Mouse (Mus musculus) limb, embryonic 11.5 days (tissue): ENCODE data around the gene Lnpk. TPM values are rescaled to one million over a fixed set of nuclear protein-coding genes. Genes with fewer than 3 reads are reported as not detected.

Experiments
- ATAC-seq: fragments of 200-750 bp; cut with Nextera tagmentation; 2 replicates; pipeline ENCODE4 v1.8.0; 2017; ENCODE audit warnings: low read depth; ENCODE audit not compliant: insufficient number of reproducible peaks, low FRiP score, low TSS enrichment
- DNase-seq: peaks from one replicate; pipeline ENCODE4 v3.0.0-alpha.2; 2015; ENCODE audit warnings: low spot score
- H3K27ac ChIP-seq: fragments of 300-500 bp; sonication (generic); replicated peaks from 2 replicates; pipeline ENCODE4 v1.5.1; 2014; ENCODE audit warnings: low read depth, mild to moderate bottlenecking, low read length
- H3K27me3 ChIP-seq: fragments of 300-500 bp; sonication (generic); 2 replicates; pipeline ENCODE4 v1.6.1; 2014; ENCODE audit warnings: mild to moderate bottlenecking, low read length, mixed read lengths; ENCODE audit not compliant: control insufficient read depth, insufficient read depth
- H3K36me3 ChIP-seq: fragments of 300-500 bp; sonication (generic); 2 replicates; pipeline ENCODE4 v1.6.1; 2014; ENCODE audit warnings: mild to moderate bottlenecking, low read length, moderate library complexity, mixed read lengths; ENCODE audit not compliant: control insufficient read depth, insufficient read depth
- H3K4me1 ChIP-seq: fragments of 300-500 bp; sonication (generic); 2 replicates; pipeline ENCODE4 v1.6.1; 2014; ENCODE audit warnings: low read length, mixed read lengths; ENCODE audit not compliant: control insufficient read depth, insufficient read depth
- H3K4me2 ChIP-seq: fragments of 300-500 bp; sonication (generic); 2 replicates; pipeline ENCODE4 v1.6.1; 2014; ENCODE audit warnings: low read depth, mild to moderate bottlenecking, moderate library complexity; ENCODE audit not compliant: severe bottlenecking
- H3K4me3 ChIP-seq: fragments of 300-500 bp; sonication (generic); 2 replicates; pipeline ENCODE4 v1.5.1; 2014; ENCODE audit warnings: low read depth, low read length
- H3K9ac ChIP-seq: fragments of 300-500 bp; sonication (generic); 2 replicates; pipeline ENCODE4 v1.6.1; 2014; ENCODE audit warnings: mild to moderate bottlenecking, low read length
- H3K9me3 ChIP-seq: fragments of 300-500 bp; sonication (generic); 2 replicates; pipeline ENCODE4 v1.6.1; 2016; ENCODE audit warnings: low read length; ENCODE audit not compliant: control insufficient read depth
- WGBS: fragments of 180-500 bp; shearing (Covaris S2); extraction: QIAGEN DNeasy Blood & Tissue Kit; methylation state at CpG from one replicate; pipeline ENCODE4 v1.1.7; 2014; 5-methylcytosine and 5-hydroxymethylcytosine counted together
- polyA plus RNA-seq: library from polyadenylated mRNA; unstranded; fragments of >200 nt; fragmentation: Nextera tagmentation; extraction: Ambion mirVana; gene quantifications from 2 replicates; pipeline ENCODE4 v1.2.1, GENCODE M21; 2014

Lnpk gene
- polyA plus RNA-seq, 1 experiment from 2014 or later, result 52.2 TPM

DNA sequence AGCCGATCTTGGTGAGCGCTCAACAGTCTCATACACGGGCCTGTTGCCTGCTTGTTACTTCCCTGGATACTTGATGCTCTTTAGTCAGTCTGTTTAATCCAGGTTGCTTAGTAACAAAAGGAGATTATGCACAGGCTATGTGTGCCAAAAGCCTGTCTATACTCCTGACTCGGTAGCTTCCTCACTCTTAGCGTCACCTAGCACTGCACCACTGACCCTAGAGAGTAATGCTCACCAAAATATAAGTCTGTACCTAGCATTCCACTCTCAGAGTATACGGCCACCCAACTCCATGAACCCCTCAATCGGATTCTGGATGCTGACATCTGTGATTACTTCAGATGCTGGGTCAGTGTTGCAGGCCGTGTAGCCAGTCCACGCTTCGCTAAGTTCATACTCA, 97.1 kb downstream of the Lnpk start:
- ATAC-seq (no peak), DNase-seq (no peak)
- no peaks in the 10 kb centered on the region for H3K36me3 ChIP-seq
- no peak overlapping the region for H3K27ac ChIP-seq
- H3K9ac ChIP-seq, result no peak overlapping the region
- no peaks in the 10 kb centered on the region for H3K27me3 ChIP-seq
- WGBS, result 90% methylated on average over 10 of the region's 10 CpGs
- H3K4me1 ChIP-seq, result no peaks in the 10 kb centered on the region; the same call in 1 of the 2 replicates
- H3K9me3 ChIP-seq, result no peaks in the 10 kb centered on the region
- no peak overlapping the region for H3K4me3 ChIP-seq
- H3K4me2 ChIP-seq, result no peak overlapping the region

Other genes starting within 250 kb of the Lnpk start
- 3.3 and 3.8 TPM in 2 replicates for gene Evx2, start 80.1 kb upstream of the Lnpk start, polyA plus RNA-seq
- 55.3 and 59.8 TPM in 2 replicates for gene Hoxd13, start 88.9 kb upstream of the Lnpk start, polyA plus RNA-seq
- 80.7 and 82.2 TPM in 2 replicates for gene Hoxd12, start 95.6 kb upstream of the Lnpk start, polyA plus RNA-seq
- gene Hoxd11, start 100.1 kb upstream of the Lnpk start, polyA plus RNA-seq, result 59.6 and 64.4 TPM in 2 replicates
- gene Hoxd10, start 112.5 kb upstream of the Lnpk start, polyA plus RNA-seq, result 52.0 and 55.0 TPM in 2 replicates
- gene Hoxd9, start 118.3 kb upstream of the Lnpk start, polyA plus RNA-seq, result 17.1 and 24.1 TPM in 2 replicates
- 11.6 and 13.1 TPM in 2 replicates for gene Hoxd8, start 125.2 kb upstream of the Lnpk start, polyA plus RNA-seq
- 1.2 and 1.4 TPM in 2 replicates for gene Hoxd3, start 132.5 kb upstream of the Lnpk start, polyA plus RNA-seq
- gene Hoxd4, start 132.5 kb upstream of the Lnpk start, polyA plus RNA-seq, result 0.84 and 1.9 TPM in 2 replicates
- gene Gm28230, start 147.3 kb upstream of the Lnpk start, polyA plus RNA-seq, result 0.45 and 0.55 TPM in 2 replicates
- 0.17 and 0.30 TPM in 2 replicates for gene Hoxd1, start 183.5 kb upstream of the Lnpk start, polyA plus RNA-seq
- gene Mtx2, start 246.4 kb upstream of the Lnpk start, polyA plus RNA-seq, result 128 and 131 TPM in 2 replicates